Mouse (Mus musculus): Measurements from ENCODE around the gene Eif4g2. TPM values are rescaled to one million over a fixed set of nuclear protein-coding genes. Genes with fewer than 3 reads are reported as not detected.

The Eif4g2 gene
- total RNA-seq (2015) (804 and 868 TPM in 2 replicates), total RNA-seq (2017) (448 and 663 TPM in 2 replicates)

DNA sequence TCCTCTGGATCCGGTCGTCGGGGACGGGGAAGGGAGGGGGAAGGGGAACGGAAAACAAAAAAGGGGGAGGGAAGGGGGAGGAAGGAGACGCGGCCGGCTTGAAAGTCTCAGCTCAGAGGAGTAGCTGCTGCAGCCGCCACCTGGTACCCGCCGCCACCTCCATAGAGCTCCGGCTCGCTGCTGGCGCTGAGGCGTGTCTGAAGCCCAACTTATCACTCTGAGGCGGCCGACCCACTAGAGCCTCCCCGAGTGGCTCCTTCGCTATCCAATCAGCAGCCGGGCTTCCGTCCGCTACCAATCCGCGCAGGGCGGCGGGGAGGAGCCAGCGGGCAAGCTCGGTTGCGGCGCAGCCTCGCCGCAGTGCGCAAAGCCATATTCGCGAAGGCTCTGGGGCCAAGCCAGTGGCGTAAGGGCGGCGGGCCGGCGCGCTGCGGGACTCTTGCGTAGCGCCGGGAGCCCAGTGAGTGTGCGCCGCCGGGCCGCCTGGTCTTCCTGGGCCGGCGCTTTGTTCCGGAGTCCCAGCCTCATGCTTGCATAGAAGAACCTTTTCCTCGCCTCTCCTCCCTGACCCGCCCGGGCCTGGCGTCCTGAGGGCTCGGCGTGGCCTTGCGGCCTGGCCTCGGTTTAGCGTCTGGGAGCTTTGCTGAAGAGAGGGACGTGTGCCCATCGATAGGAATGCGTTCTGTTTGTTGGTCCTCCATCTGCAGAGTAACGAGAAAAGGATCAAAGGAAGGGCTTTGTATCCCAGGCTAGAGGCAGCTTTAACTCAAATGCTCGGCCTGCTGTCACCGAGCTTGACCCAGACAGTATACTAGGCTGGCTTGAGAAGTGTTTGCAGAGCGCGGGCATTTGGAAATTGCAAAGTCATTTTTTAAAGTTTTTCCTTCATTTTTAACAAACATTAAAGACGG, at the start of gene Eif4g2:
Eif4g2 (minus strand) TSS at position 209 of the 911 bp plus-strand sequence.
- ATAC-seq (ENCODE audit: poor library complexity, severe bottlenecking) = peak; percentile 86

DNA sequence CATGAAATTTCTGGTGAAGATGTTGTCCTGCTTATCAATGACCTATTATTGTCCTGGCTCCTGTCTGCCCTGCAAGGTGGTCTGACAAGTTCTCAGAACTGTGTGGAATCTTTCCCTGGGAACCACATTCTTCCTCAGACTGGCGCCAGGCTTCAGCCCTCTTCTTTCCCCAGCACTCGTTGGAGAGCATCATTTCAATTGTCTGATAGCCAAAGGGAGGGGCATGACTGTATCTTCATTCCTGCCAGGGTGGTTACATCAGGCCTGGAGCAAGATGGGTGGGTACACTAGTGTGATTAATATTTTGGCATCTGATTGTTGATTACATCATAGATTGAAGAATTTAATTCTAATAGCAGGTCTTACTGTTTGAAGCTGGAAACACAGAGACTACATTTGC, 49.8 kb upstream of the Eif4g2 start:
- ATAC-seq (ENCODE audit: poor library complexity, severe bottlenecking) = no peak

DNA sequence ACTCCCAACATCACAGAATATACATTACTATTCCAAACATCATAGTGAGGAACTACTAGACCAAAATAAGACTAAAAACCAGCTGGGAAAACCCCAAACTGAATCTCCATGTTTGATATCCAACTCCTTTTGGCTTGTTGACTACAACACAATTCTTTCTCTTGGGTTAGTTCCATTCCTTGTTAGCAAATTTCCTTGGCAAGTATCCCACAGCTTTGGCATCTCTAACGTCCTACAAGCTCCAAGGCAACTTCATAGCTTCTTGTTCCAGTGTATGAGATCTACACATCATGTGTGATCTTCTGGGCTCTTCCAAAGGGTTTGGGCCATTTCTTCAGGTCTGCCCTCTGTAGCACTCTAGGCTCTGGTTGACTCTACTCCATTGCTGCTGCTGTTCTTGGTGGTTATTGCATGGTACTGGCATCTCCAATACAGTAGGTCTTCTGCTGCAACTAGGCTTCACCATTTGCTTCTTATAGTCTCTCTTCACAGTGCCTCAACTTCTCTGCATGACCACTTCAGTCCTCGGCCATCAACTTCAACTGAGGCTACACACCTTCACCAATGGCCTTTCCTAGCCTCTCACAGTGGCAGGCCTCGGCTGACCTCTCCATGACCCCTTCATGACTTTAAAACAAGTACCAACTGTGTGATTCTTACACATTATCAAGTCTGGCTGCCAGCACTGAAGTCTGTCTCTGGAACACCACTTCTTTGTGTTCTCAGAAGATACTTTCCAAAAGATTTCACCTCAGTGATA, 44.0 kb upstream of the Eif4g2 start:
- ATAC-seq (ENCODE audit: poor library complexity, severe bottlenecking) = no peak

DNA sequence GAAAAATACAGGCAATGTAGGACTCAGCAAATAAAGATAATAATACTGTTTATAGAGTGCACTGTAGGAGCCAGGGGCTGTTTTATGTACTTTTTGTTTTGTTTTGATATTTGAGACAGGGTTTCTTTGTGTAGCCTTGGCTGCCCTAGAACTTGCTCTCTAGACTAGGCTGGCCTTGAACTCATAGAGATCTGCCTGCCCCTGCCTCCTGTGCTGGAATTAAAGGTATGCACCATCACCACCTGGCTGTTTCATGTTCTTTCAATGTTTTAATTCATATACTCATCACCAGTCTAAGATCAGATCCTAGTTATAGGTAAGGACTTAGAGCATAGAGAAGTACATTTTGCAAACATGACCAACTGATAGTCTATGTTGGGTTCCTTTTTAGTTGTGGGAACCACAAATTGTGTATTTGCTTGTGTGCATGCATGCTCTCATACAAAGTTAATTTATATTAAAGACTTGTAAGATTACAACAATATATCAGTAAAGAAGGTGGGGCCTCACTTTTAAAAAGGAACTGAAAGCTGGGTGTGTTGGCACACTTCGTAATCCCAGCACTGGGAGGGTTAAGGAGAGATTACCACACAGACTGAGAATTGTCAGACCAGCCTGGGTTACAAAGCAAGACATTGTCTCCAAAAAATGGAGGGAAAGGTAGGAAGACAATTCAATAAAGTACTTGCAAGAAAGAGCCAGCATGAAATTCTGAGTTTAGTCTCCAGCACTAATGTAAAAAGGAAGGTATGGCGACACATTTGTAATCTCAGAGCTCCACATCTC, 41.1 kb upstream of the Eif4g2 start:
- peak; percentile 43 for ATAC-seq (ENCODE audit: poor library complexity, severe bottlenecking)

DNA sequence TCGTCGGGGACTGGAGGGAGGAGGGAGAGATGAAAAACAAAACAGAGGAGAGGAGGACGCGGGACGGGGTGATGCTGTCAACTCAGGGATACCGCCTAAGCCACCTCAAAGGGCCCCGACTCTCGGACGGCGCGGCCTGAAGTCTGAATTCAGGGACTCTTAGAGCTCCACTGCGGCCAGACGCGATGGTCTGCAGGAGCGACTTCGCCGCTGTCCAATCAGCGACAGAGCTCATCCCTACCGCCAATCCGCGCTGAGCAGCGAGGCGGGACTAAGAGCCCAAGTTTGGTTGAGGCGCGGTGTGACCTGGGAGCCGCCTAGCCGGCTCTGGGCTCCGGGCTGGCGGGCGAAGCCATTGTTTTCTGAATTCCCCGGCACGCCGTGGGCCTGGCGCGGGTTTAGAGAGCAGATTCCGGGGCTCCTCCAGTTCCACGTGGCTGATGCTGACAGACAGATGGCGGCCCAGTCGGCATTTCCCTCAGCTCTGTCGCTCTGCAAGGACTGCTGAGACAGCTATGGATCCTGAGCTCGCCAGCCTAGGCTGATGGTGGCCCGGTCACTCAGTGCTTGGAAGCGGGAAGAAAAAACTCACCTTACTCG, 39.8 kb upstream of the Eif4g2 start:
- ATAC-seq (ENCODE audit: poor library complexity, severe bottlenecking) = peak; percentile 92

DNA sequence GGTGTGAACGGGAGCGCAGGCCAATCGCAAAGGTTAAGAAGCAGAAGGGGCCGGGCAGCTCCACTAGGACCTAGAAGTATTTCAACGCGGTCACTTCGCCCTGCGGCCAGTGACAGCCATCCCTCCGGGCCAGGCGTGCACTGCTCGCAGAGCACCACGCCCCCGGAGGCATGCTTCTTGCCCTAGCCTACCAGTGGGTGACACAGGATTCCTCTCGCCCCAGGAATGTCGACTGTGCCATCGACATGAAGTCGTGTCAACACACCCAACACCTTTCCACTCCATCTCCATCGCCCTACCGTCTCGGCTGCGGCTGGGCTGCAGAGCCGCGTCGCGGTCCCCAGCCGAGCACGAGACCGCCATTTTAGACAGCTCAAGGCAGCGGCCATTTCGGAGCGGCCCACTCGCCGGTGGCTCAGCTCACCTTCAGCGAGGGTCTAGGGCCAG, 39.3 kb upstream of the Eif4g2 start:
- ATAC-seq (ENCODE audit: poor library complexity, severe bottlenecking) = peak; percentile 71

DNA sequence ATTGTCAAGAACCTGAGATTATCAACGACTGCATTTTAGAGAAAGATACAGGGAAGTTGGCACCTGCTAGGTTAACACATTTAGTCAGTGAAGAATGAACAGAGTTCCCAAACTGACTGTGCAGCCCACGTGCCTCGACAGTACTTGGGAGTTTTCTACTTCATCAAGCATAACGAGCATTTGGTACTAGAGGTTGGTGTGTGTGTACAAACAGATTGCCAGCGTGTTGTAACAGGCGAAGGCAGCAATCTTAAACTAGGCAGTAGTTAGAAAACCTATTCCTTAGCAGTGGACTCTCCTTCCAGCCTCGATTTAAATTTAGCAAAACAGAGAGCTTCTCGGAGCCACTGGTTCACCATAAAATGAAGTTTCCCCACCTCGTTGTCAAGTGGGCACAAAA, 38.7 kb upstream of the Eif4g2 start:
- ATAC-seq (ENCODE audit: poor library complexity, severe bottlenecking) = no peak

DNA sequence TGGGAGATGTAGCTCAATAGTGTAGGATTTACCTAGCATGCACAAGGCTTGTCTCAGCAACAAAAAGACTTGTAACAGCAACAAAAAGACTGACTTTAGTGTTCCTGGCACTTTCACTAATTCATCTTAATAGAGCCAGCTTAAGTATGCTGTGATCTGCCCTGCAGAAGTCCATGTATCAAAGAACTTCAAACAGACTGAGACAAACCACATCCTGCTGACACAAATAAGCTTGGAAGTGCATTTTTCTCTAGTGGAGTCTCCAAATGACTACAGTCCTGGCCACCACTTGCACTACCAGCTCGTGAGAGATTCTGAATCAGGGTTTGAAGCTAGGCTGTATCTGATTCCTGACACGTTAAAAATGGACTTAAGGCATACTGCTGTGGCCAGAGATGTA, 26.7 kb upstream of the Eif4g2 start:
- no peak for ATAC-seq (ENCODE audit: poor library complexity, severe bottlenecking)

DNA sequence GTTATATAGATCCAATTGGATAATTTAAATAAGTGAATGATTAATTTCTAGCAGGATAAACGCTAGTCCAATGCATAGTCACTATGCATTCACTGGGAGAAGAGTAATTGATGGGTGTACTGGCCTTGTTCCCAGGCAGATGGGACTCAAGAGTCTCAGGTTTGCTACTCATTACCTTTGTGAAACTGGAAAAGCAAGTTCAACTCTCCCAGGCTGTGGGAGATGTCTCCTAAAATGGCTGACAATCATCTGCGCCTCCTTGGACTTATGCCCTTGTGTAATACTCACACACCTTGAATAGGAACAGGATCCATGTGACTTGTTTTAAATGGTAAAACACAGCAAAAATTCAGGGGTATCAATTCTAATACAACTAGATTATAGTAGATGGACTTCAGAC, 26.3 kb upstream of the Eif4g2 start:
- ATAC-seq (ENCODE audit: poor library complexity, severe bottlenecking) = no peak

DNA sequence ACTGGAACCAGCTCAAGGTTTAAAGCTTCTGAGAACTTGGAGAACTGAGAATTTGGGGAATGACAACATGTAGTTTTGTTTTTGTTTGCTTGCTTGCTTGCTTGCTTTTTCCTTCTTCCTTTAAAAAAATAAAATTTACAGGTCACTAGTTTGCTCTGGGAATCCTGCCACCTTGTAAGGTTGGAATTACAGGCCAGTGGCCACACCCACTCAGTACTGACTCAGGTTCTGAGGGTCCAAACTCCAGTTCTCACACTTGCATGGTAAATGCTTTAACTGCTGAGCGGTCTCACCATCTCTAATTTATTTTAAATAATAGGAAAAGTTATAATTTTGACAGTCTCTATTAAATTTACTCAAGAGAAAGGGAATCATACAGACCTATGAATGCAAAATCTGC, 15.4 kb upstream of the Eif4g2 start:
- no peak for ATAC-seq (ENCODE audit: poor library complexity, severe bottlenecking)

DNA sequence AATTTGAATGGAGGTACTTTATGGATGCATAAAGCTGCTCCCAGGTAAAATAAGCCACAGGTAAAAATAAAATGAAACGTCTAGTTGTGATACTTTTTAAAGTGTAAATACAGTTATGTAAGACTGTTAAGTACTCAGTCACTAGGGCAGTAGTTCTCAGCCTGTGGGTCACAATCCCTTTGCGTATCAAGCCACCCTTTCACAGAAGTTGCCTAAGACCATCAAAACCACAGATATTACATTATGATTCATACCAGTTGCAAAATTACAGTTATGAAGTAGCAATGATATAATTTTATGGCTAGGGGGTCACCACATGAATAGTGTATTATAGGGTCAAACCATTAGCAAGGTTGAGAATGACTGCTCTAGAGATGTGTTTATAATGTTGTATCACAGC, 12.3 kb upstream of the Eif4g2 start:
- ATAC-seq (ENCODE audit: poor library complexity, severe bottlenecking) = peak; percentile 94

DNA sequence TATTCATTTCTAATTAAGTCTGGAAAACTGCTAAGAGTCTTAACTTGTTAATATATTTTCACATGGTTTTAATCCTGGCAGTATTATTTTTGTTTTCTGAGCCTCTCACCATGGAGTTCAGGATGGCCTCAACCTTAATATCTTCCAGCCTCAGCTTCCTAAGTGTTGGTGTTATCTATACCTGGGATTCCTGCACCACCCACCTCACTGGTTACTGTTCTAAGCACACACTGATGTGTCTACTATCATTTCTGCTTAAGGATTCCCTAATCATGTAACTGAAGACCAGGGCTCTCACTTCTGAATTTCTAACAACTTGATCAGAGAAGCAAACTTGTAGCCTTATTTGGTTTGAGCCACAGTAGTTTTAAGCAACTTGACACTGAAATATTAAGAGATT, 2.3 kb upstream of the Eif4g2 start:
- no peak for ATAC-seq (ENCODE audit: poor library complexity, severe bottlenecking)

DNA sequence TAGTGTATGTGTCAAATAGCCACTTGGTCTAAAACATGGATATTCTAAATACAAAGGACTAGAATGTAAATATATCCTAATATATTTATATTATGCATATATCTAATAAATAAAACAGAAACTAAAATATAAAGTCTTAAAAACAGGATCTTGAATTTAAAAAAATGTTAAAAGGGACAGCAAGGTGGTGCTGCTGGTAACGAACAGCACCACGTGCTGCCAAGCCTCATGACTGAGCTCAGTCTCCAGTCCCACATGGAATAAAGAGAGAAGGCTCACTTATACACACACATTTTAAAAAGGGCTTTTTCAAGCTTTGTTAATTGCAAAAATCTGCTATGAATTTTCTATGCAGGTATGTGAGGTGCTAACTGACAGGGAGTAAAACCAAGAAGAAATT, 1.6 kb upstream of the Eif4g2 start:
- ATAC-seq (ENCODE audit: poor library complexity, severe bottlenecking) = no peak

DNA sequence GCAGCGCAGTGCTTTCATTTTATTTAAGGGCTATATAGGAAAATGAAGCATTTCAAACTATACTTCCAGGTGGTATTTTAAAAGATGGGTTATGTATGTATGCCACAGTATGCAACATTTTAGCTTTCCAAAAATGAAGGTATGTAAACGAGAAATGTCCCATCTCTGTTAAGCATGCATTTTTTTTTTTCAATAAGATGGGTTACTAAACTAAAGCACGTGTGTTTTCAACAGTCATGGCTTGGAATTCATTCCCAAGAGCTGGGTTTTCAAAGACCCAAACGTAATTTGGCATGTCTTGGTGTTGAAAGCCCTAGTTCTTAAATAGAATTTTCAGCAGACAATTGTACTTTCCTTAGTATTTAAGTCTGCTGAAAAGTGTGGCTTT, 897 bp upstream of the Eif4g2 start:
- no peak for ATAC-seq (ENCODE audit: poor library complexity, severe bottlenecking)

DNA sequence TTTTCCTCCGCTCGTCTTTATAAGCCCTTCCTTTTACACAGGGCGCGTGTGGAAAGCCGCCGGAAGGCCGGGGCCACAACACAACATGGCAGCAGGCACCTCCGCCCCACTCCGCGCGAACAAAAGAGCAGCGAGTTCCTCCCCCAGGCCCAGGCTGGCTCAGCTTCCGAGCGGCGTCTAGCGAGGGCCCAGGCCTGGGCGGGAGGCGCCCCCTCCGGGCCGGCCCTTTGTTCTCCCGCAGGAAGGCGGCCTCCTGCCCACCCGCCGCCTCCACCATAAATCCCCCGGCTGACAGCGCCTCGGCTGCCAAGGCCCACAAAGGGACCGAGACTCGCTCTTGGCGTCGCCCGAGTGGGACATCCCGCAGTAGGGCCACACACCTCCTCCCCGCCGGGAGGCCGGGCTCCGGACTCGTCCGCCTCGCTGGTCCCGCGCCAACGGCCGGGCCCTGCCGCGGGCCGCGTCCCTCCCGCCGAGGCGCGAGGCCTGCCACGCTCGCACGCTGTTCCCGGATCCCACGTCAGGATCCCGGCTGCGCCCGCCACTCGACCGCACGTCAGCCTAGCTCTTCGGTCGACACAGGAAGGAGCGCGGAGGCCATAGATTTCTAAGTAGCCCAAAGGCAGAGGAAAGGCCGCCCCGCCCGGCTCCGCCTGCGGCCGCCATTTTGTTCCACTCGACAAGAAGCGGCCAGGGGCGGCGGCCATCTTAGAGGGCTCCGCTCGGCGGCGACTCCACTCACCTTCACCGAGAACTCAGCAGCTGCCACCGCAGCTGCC, 598 bp downstream of the Eif4g2 start:
- ATAC-seq (ENCODE audit: poor library complexity, severe bottlenecking) = peak; percentile 61

DNA sequence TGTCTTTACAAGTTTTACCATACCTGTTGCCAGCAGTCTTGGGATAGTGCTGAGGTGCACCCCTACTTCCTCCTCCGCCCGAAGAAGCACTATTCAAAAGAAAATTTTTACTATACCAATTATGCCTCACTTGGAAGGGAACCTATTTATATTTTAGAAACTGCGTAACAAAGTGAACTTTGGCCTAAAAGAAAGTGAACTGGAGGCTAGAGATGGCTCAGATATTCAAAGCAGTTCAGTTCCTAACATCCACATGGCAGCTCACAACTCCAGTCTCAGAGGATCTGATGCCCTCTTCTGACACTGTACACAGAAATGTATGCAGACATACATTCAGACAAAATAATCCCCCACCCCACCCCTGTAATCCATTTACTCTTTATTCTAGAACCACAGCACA, 2.0 kb downstream of the Eif4g2 start:
- ATAC-seq (ENCODE audit: poor library complexity, severe bottlenecking) = no peak

DNA sequence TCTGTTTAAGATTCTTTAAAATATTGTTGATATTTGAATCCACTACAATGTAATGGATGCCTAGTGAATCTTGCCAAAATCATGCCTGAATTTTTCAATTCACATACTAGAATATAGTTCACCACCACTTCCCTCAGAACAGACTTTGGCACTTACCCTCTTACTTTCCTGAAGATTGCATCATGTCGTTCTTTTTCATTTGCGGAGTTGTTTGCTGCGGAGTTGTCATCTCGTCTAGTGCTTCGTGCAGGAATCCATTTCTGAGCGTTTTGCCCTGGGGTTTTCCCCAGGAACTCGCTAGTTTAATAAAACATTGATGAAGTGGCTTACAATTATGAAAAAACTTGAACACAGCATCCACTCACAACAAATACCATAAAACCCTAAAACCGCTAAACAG, 2.8 kb downstream of the Eif4g2 start:
- ATAC-seq (ENCODE audit: poor library complexity, severe bottlenecking) = no peak

DNA sequence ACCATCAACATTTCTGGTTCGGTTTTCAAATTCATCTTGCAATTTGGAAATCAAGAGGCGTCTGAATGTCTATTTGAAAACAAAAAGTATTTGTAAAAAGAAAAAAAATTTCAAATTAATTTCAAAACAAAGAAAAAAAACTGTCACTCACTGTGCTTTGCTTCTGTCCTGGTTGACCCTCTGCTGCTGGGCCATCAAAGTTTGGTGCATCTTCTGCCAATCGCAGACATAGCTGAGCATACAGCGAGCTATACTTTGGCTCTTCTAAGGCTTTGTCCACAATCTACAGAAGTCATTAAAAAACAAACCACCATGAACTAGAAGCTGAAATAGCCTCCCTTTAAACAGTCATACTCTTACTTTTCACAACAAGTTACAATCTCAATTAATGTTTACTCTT, 4.6 kb downstream of the Eif4g2 start:
- no peak for ATAC-seq (ENCODE audit: poor library complexity, severe bottlenecking)

DNA sequence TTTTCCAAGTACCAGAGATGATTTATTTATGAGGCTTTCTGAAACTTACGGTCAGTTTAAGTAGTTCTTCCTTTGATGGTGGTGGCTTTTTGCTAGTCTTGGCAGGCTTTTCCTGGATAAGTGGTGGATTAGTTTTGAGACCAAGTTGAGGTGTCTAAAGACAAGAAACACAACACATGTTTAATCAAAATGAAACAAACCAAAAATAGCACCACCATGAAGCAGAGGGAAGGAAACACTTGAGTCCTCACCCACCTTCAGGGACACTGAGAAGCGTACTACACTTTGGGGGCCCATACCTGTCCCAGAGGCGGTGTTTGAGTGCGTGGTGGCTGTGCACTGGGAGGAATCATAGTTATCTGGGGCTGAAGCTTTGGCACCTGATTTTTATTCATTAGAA, 7.5 kb downstream of the Eif4g2 start:
- no peak for ATAC-seq (ENCODE audit: poor library complexity, severe bottlenecking)

DNA sequence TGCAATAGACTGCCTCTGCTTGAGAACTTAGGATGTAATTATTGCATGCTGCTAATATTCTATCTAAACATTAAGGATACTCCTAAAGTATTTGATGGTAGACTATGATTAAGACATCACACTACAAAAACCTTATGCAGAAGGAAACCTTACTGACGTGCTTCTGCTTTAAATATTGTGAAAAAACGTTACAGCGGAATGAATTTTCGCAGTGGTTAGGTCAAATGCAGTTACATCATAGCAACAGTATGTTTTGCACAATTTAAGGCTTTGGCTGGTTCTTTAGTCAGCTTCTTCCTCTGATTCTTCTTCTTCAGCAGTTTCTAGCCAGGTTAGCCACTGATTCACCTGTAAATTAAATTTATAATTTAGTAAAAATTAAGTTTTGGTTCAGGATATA, 10.4 kb downstream of the Eif4g2 start:
- peak; percentile 78 for ATAC-seq (ENCODE audit: poor library complexity, severe bottlenecking)
